Mouse (Mus musculus) lung, postnatal 0 days (tissue): ENCODE results near the gene Efnb2. TPM values are rescaled to one million over a fixed set of nuclear protein-coding genes. Genes with fewer than 3 reads are reported as not detected.
A peak's percentile ranks its signal among the peaks of the same experiment; 100 is the strongest.

Experiments
- ATAC-seq: fragments of 200-750 bp; cut with Nextera tagmentation; 2 replicates; pipeline ENCODE4 v1.8.0; 2017; ENCODE audit warnings: moderate library complexity
- DNase-seq: peaks from one replicate; pipeline ENCODE4 v3.0.0-alpha.2; 2016; ENCODE audit warnings: low spot score
- H3K27ac ChIP-seq: fragments of 300-500 bp; sonication (generic); 2 replicates; pipeline ENCODE4 v1.5.1; 2014; ENCODE audit warnings: antibody characterized with exemption, mild to moderate bottlenecking, low read length, mixed read lengths
- H3K27me3 ChIP-seq: fragments of 300-500 bp; sonication (generic); replicated peaks from 2 replicates; pipeline ENCODE4 v1.6.1; 2014; ENCODE audit warnings: low read length, mixed read lengths; ENCODE audit not compliant: insufficient read depth
- H3K36me3 ChIP-seq: fragments of 300-500 bp; sonication (generic); 2 replicates; pipeline ENCODE4 v1.6.1; 2014; ENCODE audit warnings: low read length, mixed read lengths; ENCODE audit not compliant: insufficient read depth
- H3K4me1 ChIP-seq: fragments of 300-500 bp; sonication (generic); 2 replicates; pipeline ENCODE4 v1.6.1; 2014; ENCODE audit warnings: antibody characterized with exemption, low read depth, low read length, mixed read lengths; ENCODE audit not compliant: insufficient read depth
- H3K4me2 ChIP-seq: fragments of 300-500 bp; sonication (generic); replicated peaks from 2 replicates; pipeline ENCODE4 v1.6.1; 2014; ENCODE audit warnings: low read depth, mild to moderate bottlenecking, low read length, moderate library complexity, mixed read lengths
- H3K4me3 ChIP-seq: fragments of 300-500 bp; sonication (generic); 2 replicates; pipeline ENCODE4 v1.5.1; 2014; ENCODE audit warnings: low read depth, low read length
- H3K9ac ChIP-seq: fragments of 300-500 bp; sonication (generic); replicated peaks from 2 replicates; pipeline ENCODE4 v1.6.1; 2014; ENCODE audit warnings: low read depth, mild to moderate bottlenecking
- H3K9me3 ChIP-seq: fragments of 300-500 bp; sonication (generic); 2 replicates; pipeline ENCODE4 v1.6.1; 2016; ENCODE audit warnings: low read length, mixed read lengths
- CTCF ChIP-seq: IDR thresholded peaks from 2 replicates; pipeline ENCODE4 v1.5.1; 2016; ENCODE audit warnings: antibody characterized with exemption, mild to moderate bottlenecking
- EP300 ChIP-seq: IDR thresholded peaks from 2 replicates; pipeline ENCODE4 v1.6.1; 2016; ENCODE audit warnings: antibody characterized with exemption, mild to moderate bottlenecking, control low read depth
- WGBS: fragments of 180-500 bp; shearing (Covaris S2); extraction: QIAGEN DNeasy Blood & Tissue Kit; methylation state at CpG from one replicate; pipeline ENCODE4 v1.1.7; 2014; 5-methylcytosine and 5-hydroxymethylcytosine counted together
- polyA plus RNA-seq: library from polyadenylated mRNA; unstranded; fragments of >200 nt; fragmentation: Nextera tagmentation; extraction: Ambion mirVana; gene quantifications from 2 replicates; pipeline ENCODE4 v1.2.1, GENCODE M21; 2015

The Efnb2 gene
- polyA plus RNA-seq, 1 experiment from 2014 or later, result 26.7 TPM

GRCm38 (mm10) chr8:8597434-8597833, 63.6 kb downstream of the Efnb2 start:
- H3K4me1 ChIP-seq, result no peaks in the 10 kb centered on the region
- no peaks in the 10 kb centered on the region for H3K9me3 ChIP-seq
- WGBS, result 31% methylated on average over 13 of the region's 13 CpGs
- no peak overlapping the region for H3K27ac ChIP-seq
- H3K4me2 ChIP-seq, result no peak overlapping the region
- H3K4me3 ChIP-seq, result no peak overlapping the region
- DNase-seq (no peak), ATAC-seq (no peak)
- no peak overlapping the region for H3K9ac ChIP-seq
- no peaks in the 10 kb centered on the region for H3K36me3 ChIP-seq
- TF ChIP-seq CTCF, result no peak
- no peak for TF ChIP-seq EP300
- H3K27me3 ChIP-seq, result no peaks in the 10 kb centered on the region

GRCm38 (mm10) chr8:8595831-8596611, 65.0 kb downstream of the Efnb2 start:
- ATAC-seq (no peak), DNase-seq (no peak)
- H3K4me3 ChIP-seq, result no peak overlapping the region
- H3K9me3 ChIP-seq, result no peaks in the 10 kb centered on the region
- TF ChIP-seq CTCF, result no peak
- TF ChIP-seq EP300, result no peak
- WGBS, result 40% methylated on average over 12 of the region's 12 CpGs
- H3K4me2 ChIP-seq, result no peak overlapping the region
- no peak overlapping the region for H3K27ac ChIP-seq
- H3K4me1 ChIP-seq, result no peaks in the 10 kb centered on the region
- H3K9ac ChIP-seq, result no peak overlapping the region
- no peaks in the 10 kb centered on the region for H3K36me3 ChIP-seq
- H3K27me3 ChIP-seq, result no peaks in the 10 kb centered on the region

- H3K27ac ChIP-seq, result no peak overlapping the region
- no peaks in the 10 kb centered on the region for H3K27me3 ChIP-seq
- no peak overlapping the region for H3K9ac ChIP-seq
- H3K4me3 ChIP-seq, result no peak overlapping the region
- no peak for DNase-seq
- H3K4me1 ChIP-seq, result no peaks in the 10 kb centered on the region
- TF ChIP-seq CTCF, result no peak
- no peak for TF ChIP-seq EP300
- WGBS, result 69% methylated on average over 7 of the region's 7 CpGs
- peak; percentile 43; the same call in 1 of the 2 replicates for ATAC-seq
- no peaks in the 10 kb centered on the region for H3K9me3 ChIP-seq
- H3K4me2 ChIP-seq, result no peak overlapping the region
- H3K36me3 ChIP-seq, result no peaks in the 10 kb centered on the region
Observed at GRCm38 (mm10) chr8:8593812-8594211, 67.2 kb downstream of the Efnb2 start.

GRCm38 (mm10) chr8:8593371-8593770, 67.7 kb downstream of the Efnb2 start:
- Histone ChIP-seq H3K4me2 (no peak overlapping the region), H3K36me3 (no peaks in the 10 kb centered on the region), H3K9me3 (no peaks in the 10 kb centered on the region), H3K27ac (no peak overlapping the region), H3K27me3 (no peaks in the 10 kb centered on the region), H3K4me3 (no peak overlapping the region), H3K4me1 (no peaks in the 10 kb centered on the region), H3K9ac (no peak overlapping the region)
- TF ChIP-seq EP300 (no peak), CTCF (no peak)
- 94% methylated on average over 6 of the region's 6 CpGs for WGBS
- no peak for DNase-seq
- no peak for ATAC-seq

GRCm38 (mm10) chr8:8592331-8592730, 68.7 kb downstream of the Efnb2 start:
- Histone ChIP-seq H3K27ac (no peak overlapping the region), H3K36me3 (no peaks in the 10 kb centered on the region), H3K4me2 (no peak overlapping the region), H3K4me1 (no peaks in the 10 kb centered on the region), H3K27me3 (no peaks in the 10 kb centered on the region), H3K9ac (no peak overlapping the region), H3K4me3 (no peak overlapping the region), H3K9me3 (no peaks in the 10 kb centered on the region)
- WGBS, result 94% methylated on average over 3 of the region's 3 CpGs
- TF ChIP-seq EP300, result no peak
- no peak for TF ChIP-seq CTCF
- DNase-seq, result no peak
- ATAC-seq, result no peak

GRCm38 (mm10) chr8:8583981-8584377, 77.1 kb downstream of the Efnb2 start:
- WGBS, result 75% methylated on average over 4 of the region's 4 CpGs
- TF ChIP-seq CTCF, result no peak
- TF ChIP-seq EP300, result no peak

More at GRCm38 (mm10) chr8:8583981-8584377, 77.1 kb downstream of the Efnb2 start:
- no peaks in the 10 kb centered on the region for H3K36me3 ChIP-seq
- H3K27ac ChIP-seq, result no peak overlapping the region
- ATAC-seq (no peak), DNase-seq (no peak)
- H3K4me3 ChIP-seq, result no peak overlapping the region
- H3K9me3 ChIP-seq, result no peaks in the 10 kb centered on the region
- H3K27me3 ChIP-seq, result no peaks in the 10 kb centered on the region
- H3K4me1 ChIP-seq, result no peaks in the 10 kb centered on the region
- no peak overlapping the region for H3K4me2 ChIP-seq
- H3K9ac ChIP-seq, result no peak overlapping the region
